Mouse (Mus musculus) spleen, adult 2 months (tissue): ENCODE data around the gene Cib3. TPM values are rescaled to one million over a fixed set of nuclear protein-coding genes. Genes with fewer than 3 reads are reported as not detected.

Experiments used
- DNase-seq, 2 experiments: peaks; one replicate each; pipeline versions ENCODE4 v3.0.0 to v3.0.0-alpha.2; 2012 to 2021; ENCODE audit warnings: low spot score in 2 of 2, low read depth in 1 of 2
- H3K27ac ChIP-seq: fragments of 200-500 bp; 2 replicates; pipeline ENCODE4 v1.5.1; 2012; ENCODE audit warnings: low read length, inconsistent platforms; ENCODE audit not compliant: insufficient read depth
- H3K27me3 ChIP-seq: fragments of 200-500 bp; 2 replicates; pipeline ENCODE4 v1.6.1; 2012; ENCODE audit warnings: mild to moderate bottlenecking, moderate library complexity, low read length, inconsistent platforms; ENCODE audit not compliant: control insufficient read depth, insufficient read depth
- H3K36me3 ChIP-seq: fragments of 200-500 bp; 2 replicates; pipeline ENCODE4 v1.6.1; 2012; ENCODE audit warnings: mild to moderate bottlenecking, low read length, inconsistent platforms; ENCODE audit not compliant: control insufficient read depth, insufficient read depth
- H3K4me1 ChIP-seq: fragments of 200-500 bp; 2 replicates; pipeline ENCODE4 v1.6.1; 2011; ENCODE audit warnings: inconsistent platforms; ENCODE audit not compliant: control insufficient read depth, insufficient read depth, insufficient read length
- H3K4me3 ChIP-seq: fragments of 200-500 bp; 2 replicates; pipeline ENCODE4 v1.5.1; 2011; ENCODE audit warnings: mild to moderate bottlenecking, inconsistent platforms; ENCODE audit not compliant: insufficient read depth, insufficient read length; ENCODE audit errors: extremely low read depth
- CTCF ChIP-seq: fragments of 200-500 bp; IDR thresholded peaks from 2 replicates; pipeline ENCODE4 v1.5.1; 2011; ENCODE audit warnings: mild to moderate bottlenecking, inconsistent platforms; ENCODE audit not compliant: insufficient read depth, insufficient read length, insufficient replicate concordance; ENCODE audit errors: extremely low read depth
- POLR2A ChIP-seq: fragments of 200-500 bp; IDR thresholded peaks from 2 replicates; pipeline ENCODE4 v1.6.1; 2011; ENCODE audit warnings: low read depth, low read length, inconsistent platforms
- WGBS: fragments of 180-500 bp; shearing (Covaris S2); methylation state at CpG from one replicate; pipeline ENCODE4 v1.1.7; 2018; 5-methylcytosine and 5-hydroxymethylcytosine counted together
- polyA plus RNA-seq: library from polyadenylated mRNA; depleted of rRNA; stranded (reverse); fragments of >200 nt; gene quantifications from 2 replicates; pipeline ENCODE4 v1.2.3, GENCODE M21; 2012; rRNA removed

The Cib3 gene
- polyA plus RNA-seq, 1 experiment, result 0.61 TPM

GRCm38 (mm10) chr8:72162821-72163220, 49.8 kb downstream of the Cib3 start:
- Histone ChIP-seq H3K4me1 (peaks cover 28% of the 10 kb centered on the region; the same call in 1 of the 2 replicates), H3K27me3 (no peaks in the 10 kb centered on the region), H3K36me3 (peaks cover 5% of the 10 kb centered on the region; the same call in 1 of the 2 replicates), H3K27ac (peak overlapping the region; percentile 94; the same call in 1 of the 2 replicates), H3K4me3 (no peak overlapping the region)
- no peak for DNase-seq
- TF ChIP-seq CTCF (no peak), POLR2A (no peak)

GRCm38 (mm10) chr8:72160707-72161697, 51.6 kb downstream of the Cib3 start, which contains the start of gene Rab8a:
Gene Rab8a (plus strand): TSS chr8:72161200.
- H3K36me3 ChIP-seq, result peaks cover 5% of the 10 kb centered on the region; the same call in 1 of the 2 replicates
- peak within 1 kb of the TSS; percentile 81 for H3K4me3 ChIP-seq
- peak within 1 kb of the TSS; percentile 96 for H3K27ac ChIP-seq
- DNase-seq, result peak; percentile 99 to 100
- H3K4me1 ChIP-seq, result peaks cover 17% of the 10 kb centered on the region; the same call in 1 of the 2 replicates
- WGBS, result under 1% methylated on average over 80 of the region's 82 CpGs
- TF ChIP-seq POLR2A, result peak; percentile 83
- no peak for TF ChIP-seq CTCF
- H3K27me3 ChIP-seq, result no peaks in the 10 kb centered on the region

- peak overlapping the region; percentile 73 for H3K4me3 ChIP-seq
- no peaks in the 10 kb centered on the region for H3K27me3 ChIP-seq
- no peak for DNase-seq
- H3K27ac ChIP-seq, result peak overlapping the region; percentile 96
- H3K36me3 ChIP-seq, result peaks cover 5% of the 10 kb centered on the region; the same call in 1 of the 2 replicates
- H3K4me1 ChIP-seq, result peaks cover 17% of the 10 kb centered on the region; the same call in 1 of the 2 replicates
- no peak for TF ChIP-seq CTCF
- no peak for TF ChIP-seq POLR2A
- 8% methylated on average over 3 of the region's 3 CpGs for WGBS
Measured at GRCm38 (mm10) chr8:72160007-72160406, 52.6 kb downstream of the Cib3 start.

GRCm38 (mm10) chr8:72158726-72159125, 53.9 kb downstream of the Cib3 start:
- WGBS, result 86% methylated on average over 3 of the region's 3 CpGs
- no peak overlapping the region for H3K27ac ChIP-seq
- H3K27me3 ChIP-seq, result no peaks in the 10 kb centered on the region
- no peak for DNase-seq
- peaks cover 4% of the 10 kb centered on the region; the same call in 1 of the 2 replicates for H3K36me3 ChIP-seq
- no peak overlapping the region for H3K4me3 ChIP-seq
- no peak for TF ChIP-seq POLR2A
- peaks cover 17% of the 10 kb centered on the region; the same call in 1 of the 2 replicates for H3K4me1 ChIP-seq

DNA sequence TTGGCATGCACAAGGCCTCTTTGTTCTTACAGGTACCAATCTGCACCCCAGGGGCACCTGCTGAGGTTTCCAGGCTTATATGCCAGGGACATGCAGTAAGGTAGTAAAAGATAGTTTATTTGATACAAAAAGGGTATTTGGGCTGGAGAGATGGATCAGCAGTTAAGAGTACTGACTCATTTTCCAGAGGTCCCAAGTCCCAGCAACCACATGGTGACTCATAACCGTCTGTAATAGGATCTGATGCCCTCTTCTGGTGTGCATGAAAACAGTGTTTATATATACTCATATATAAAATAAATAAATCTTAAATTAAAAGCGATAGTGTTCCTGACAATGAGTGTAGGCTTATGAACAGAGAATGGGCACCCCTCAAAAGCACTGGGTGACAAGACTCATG, 54.5 kb downstream of the Cib3 start:
- no peak overlapping the region for H3K27ac ChIP-seq
- peaks cover 8% of the 10 kb centered on the region for H3K36me3 ChIP-seq
- DNase-seq, result no peak
- no peaks in the 10 kb centered on the region for H3K27me3 ChIP-seq
- 91% methylated on average over 2 of the region's 2 CpGs for WGBS
- no peak for TF ChIP-seq CTCF
- TF ChIP-seq POLR2A, result no peak
- no peak overlapping the region for H3K4me3 ChIP-seq
- H3K4me1 ChIP-seq, result peaks cover 12% of the 10 kb centered on the region; the same call in 1 of the 2 replicates

Other genes starting within 250 kb of the Cib3 start
- 80.8 and 95.2 TPM in 2 replicates for gene Cyp4f18, start 203.2 kb downstream of the Cib3 start, polyA plus RNA-seq
- 0.16 TPM in 1 of 2 replicates, not detected in the other for gene Olfr372, start 171.6 kb downstream of the Cib3 start, polyA plus RNA-seq
- not detected in 2 replicates for gene Olfr373, start 129.7 kb downstream of the Cib3 start, polyA plus RNA-seq
- 0.01 and 0.04 TPM in 2 replicates for gene Olfr374, start 105.8 kb downstream of the Cib3 start, polyA plus RNA-seq
- gene Tpm4, start 77.9 kb downstream of the Cib3 start, polyA plus RNA-seq, result 62.3 and 73.9 TPM in 2 replicates
- gene Rab8a, start 51.6 kb downstream of the Cib3 start, polyA plus RNA-seq, result 49.0 and 50.0 TPM in 2 replicates
- 16.6 and 21.4 TPM in 2 replicates for gene Hsh2d, start 23.2 kb downstream of the Cib3 start, polyA plus RNA-seq
- gene Gm11034, start 799 bp upstream of the Cib3 start, polyA plus RNA-seq, result not detected in 2 replicates
- gene Fam32a, start 6.9 kb upstream of the Cib3 start, polyA plus RNA-seq, result 29.8 and 31.3 TPM in 2 replicates
- 97.4 and 105 TPM in 2 replicates for gene Ap1m1, start 27.2 kb upstream of the Cib3 start, polyA plus RNA-seq
- 1.4 and 1.7 TPM in 2 replicates for gene Gm10282, start 92.4 kb upstream of the Cib3 start, polyA plus RNA-seq
- gene Klf2, start 106.2 kb upstream of the Cib3 start, polyA plus RNA-seq, result 219 and 378 TPM in 2 replicates
- 36.9 and 37.1 TPM in 2 replicates for gene Eps15l1, start 208.6 kb upstream of the Cib3 start, polyA plus RNA-seq
- 0.11 TPM in 1 of 2 replicates, not detected in the other for gene Calr3, start 231.0 kb upstream of the Cib3 start, polyA plus RNA-seq
- 10.9 and 11.1 TPM in 2 replicates for gene 1700030K09Rik, start 231.0 kb upstream of the Cib3 start, polyA plus RNA-seq